Mouse (Mus musculus) CH12.LX (cell line): ENCODE data around the gene Trim56. TPM values are rescaled to one million over a fixed set of nuclear protein-coding genes. Genes with fewer than 3 reads are reported as not detected.

Source experiments
- DNase-seq: peaks from one replicate; pipeline ENCODE4 v3.0.0-alpha.2; 2013; ENCODE audit errors: extremely low read depth
- H3K27ac ChIP-seq: 2 replicates; pipeline ENCODE4 v1.5.1; 2012; ENCODE audit warnings: low read depth, mild to moderate bottlenecking, control low read depth, moderate library complexity; ENCODE audit not compliant: insufficient read depth
- H3K27me3 ChIP-seq: replicated peaks from 2 replicates; pipeline ENCODE3; 2012; ENCODE audit warnings: inconsistent platforms
- H3K36me3 ChIP-seq, 2 experiments: replicated peaks in 1 of 2; 2 replicates each; pipeline versions ENCODE3 to v1.6.1; 2012; ENCODE audit warnings: inconsistent platforms in 1 of 2, low read length in 1 of 2, mild to moderate bottlenecking in 1 of 2, mixed read lengths in 1 of 2, moderate library complexity in 1 of 2; ENCODE audit not compliant: control insufficient read depth in 1 of 2, insufficient read depth in 1 of 2
- H3K4me1 ChIP-seq, 2 experiments: 2 replicates each; pipeline ENCODE4 v1.6.1; 2012; ENCODE audit warnings: inconsistent platforms in 1 of 2, moderate library complexity in 1 of 2; ENCODE audit not compliant: insufficient read depth in 2 of 2, control insufficient read depth in 1 of 2
- H3K4me2 ChIP-seq: 2 replicates; pipeline ENCODE4 v1.6.1; 2012; ENCODE audit warnings: low read depth, mild to moderate bottlenecking, control low read depth; ENCODE audit not compliant: poor library complexity, insufficient read depth, severe bottlenecking
- H3K4me3 ChIP-seq, 3 experiments: fragments of 150-350 bp in 1 of 3; sonication (generic) in 1 of 3; replicated peaks in 1 of 3; 2 replicates each; pipeline versions ENCODE3 to v1.5.1; 2011 to 2012; ENCODE audit warnings: low read depth in 2 of 3, low read length in 2 of 3, mild to moderate bottlenecking in 2 of 3, moderate library complexity in 2 of 3, control low read depth in 1 of 3, improper control_type of control experiment in 1 of 3, inconsistent platforms in 1 of 3, mixed read lengths in 1 of 3; ENCODE audit not compliant: poor library complexity in 1 of 3
- H3K79me2 ChIP-seq: replicated peaks from 2 replicates; pipeline ENCODE4 v1.6.1; 2012; ENCODE audit warnings: mild to moderate bottlenecking, moderate library complexity; ENCODE audit not compliant: control insufficient read depth, poor library complexity, insufficient read depth, severe bottlenecking; ENCODE audit errors: extremely low read depth
- H3K9ac ChIP-seq: 2 replicates; pipeline ENCODE4 v1.6.1; 2012; ENCODE audit warnings: low read depth, mild to moderate bottlenecking, control low read depth, moderate library complexity; ENCODE audit not compliant: insufficient read depth
- H3K9me3 ChIP-seq: replicated peaks from 2 replicates; pipeline ENCODE3; 2012; ENCODE audit warnings: low read length, inconsistent platforms, mixed read lengths
- BHLHE40 ChIP-seq: IDR thresholded peaks from 2 replicates; pipeline ENCODE4 v1.6.1; 2011; ENCODE audit warnings: mild to moderate bottlenecking, low read depth, low read length, improper control_type of control experiment
- CTCF ChIP-seq, 2 experiments: IDR thresholded peaks in 1 of 2; conservative IDR thresholded peaks in 1 of 2; 2 replicates each; pipeline ENCODE4 v1.5.1; 2011 to 2012; ENCODE audit warnings: low read depth in 2 of 2, low read length in 2 of 2, improper control_type of control experiment in 1 of 2, inconsistent platforms in 1 of 2, mild to moderate bottlenecking in 1 of 2, moderate library complexity in 1 of 2
- E2F4 ChIP-seq: IDR thresholded peaks from 2 replicates; pipeline ENCODE4 v1.6.1; 2011; ENCODE audit warnings: low read depth, low read length, improper control_type of control experiment; ENCODE audit not compliant: insufficient replicate concordance
- ELF1 ChIP-seq: IDR thresholded peaks from 2 replicates; pipeline ENCODE4 v1.6.1; 2014; ENCODE audit warnings: low read depth, mild to moderate bottlenecking, inconsistent platforms, low read length, improper control_type of control experiment
- EP300 ChIP-seq: IDR thresholded peaks from 2 replicates; pipeline ENCODE4 v1.6.1; 2011; ENCODE audit warnings: low read length, improper control_type of control experiment
- ETS1 ChIP-seq: conservative IDR thresholded peaks from 2 replicates; pipeline ENCODE4 v1.6.1; 2012; ENCODE audit warnings: low read depth, mild to moderate bottlenecking, inconsistent platforms, low read length, improper control_type of control experiment, moderate library complexity
- GABPA ChIP-seq: IDR thresholded peaks from 2 replicates; pipeline ENCODE4 v1.6.1; 2012; ENCODE audit warnings: low read depth, low read length, improper control_type of control experiment, inconsistent platforms; ENCODE audit not compliant: insufficient replicate concordance
- JUND ChIP-seq: conservative IDR thresholded peaks from 2 replicates; pipeline ENCODE4 v1.6.1; 2011; ENCODE audit warnings: low read depth, low read length, improper control_type of control experiment
- MAX ChIP-seq: IDR thresholded peaks from 2 replicates; pipeline ENCODE4 v1.6.1; 2011; ENCODE audit warnings: low read length, improper control_type of control experiment
- MAZ ChIP-seq: IDR thresholded peaks from 2 replicates; pipeline ENCODE4 v1.6.1; 2012; ENCODE audit warnings: low read depth, mild to moderate bottlenecking, inconsistent platforms, low read length, improper control_type of control experiment, moderate library complexity
- MEF2A ChIP-seq: IDR thresholded peaks from 2 replicates; pipeline ENCODE4 v1.6.1; 2014; ENCODE audit warnings: low read depth, mild to moderate bottlenecking, inconsistent platforms, low read length, improper control_type of control experiment, borderline replicate concordance
- MXI1 ChIP-seq: IDR thresholded peaks from 2 replicates; pipeline ENCODE4 v1.6.1; 2011; ENCODE audit warnings: mild to moderate bottlenecking, low read depth, low read length, improper control_type of control experiment
- MYC ChIP-seq: IDR thresholded peaks from 2 replicates; pipeline ENCODE4 v1.6.1; 2011; ENCODE audit warnings: low read depth, mild to moderate bottlenecking, improper control_type of control experiment, low read length
- NELFE ChIP-seq: IDR thresholded peaks from 2 replicates; pipeline ENCODE4 v1.6.1; 2011; ENCODE audit warnings: low read depth, low read length, improper control_type of control experiment
- NRF1 ChIP-seq: IDR thresholded peaks from 2 replicates; pipeline ENCODE4 v1.6.1; 2014; ENCODE audit warnings: low read depth, mild to moderate bottlenecking, inconsistent platforms, low read length, improper control_type of control experiment, moderate library complexity
- PAX5 ChIP-seq: IDR thresholded peaks from 2 replicates; pipeline ENCODE4 v1.6.1; 2012; ENCODE audit warnings: low read length, inconsistent platforms, mixed read lengths
- POLR2A ChIP-seq: IDR thresholded peaks from 2 replicates; pipeline ENCODE4 v1.6.1; 2011; ENCODE audit warnings: low read depth, mild to moderate bottlenecking, improper control_type of control experiment, low read length
- POLR2AphosphoS2 ChIP-seq: IDR thresholded peaks from 2 replicates; pipeline ENCODE4 v1.6.1; 2011; ENCODE audit warnings: low read depth, low read length, improper control_type of control experiment
- RAD21 ChIP-seq: IDR thresholded peaks from 2 replicates; pipeline ENCODE4 v1.6.1; 2011; ENCODE audit warnings: low read depth, mild to moderate bottlenecking, low read length, improper control_type of control experiment, moderate library complexity
- SIN3A ChIP-seq: IDR thresholded peaks from 2 replicates; pipeline ENCODE4 v1.6.1; 2012; ENCODE audit warnings: low read length, improper control_type of control experiment, inconsistent platforms
- SMC3 ChIP-seq: IDR thresholded peaks from 2 replicates; pipeline ENCODE4 v1.6.1; 2011; ENCODE audit warnings: low read depth, low read length, improper control_type of control experiment
- TBP ChIP-seq: conservative IDR thresholded peaks from 2 replicates; pipeline ENCODE4 v1.6.1; 2011; ENCODE audit warnings: low read depth, low read length, improper control_type of control experiment
- TCF12 ChIP-seq: IDR thresholded peaks from 2 replicates; pipeline ENCODE4 v1.6.1; 2014; ENCODE audit warnings: low read depth, mild to moderate bottlenecking, inconsistent platforms, low read length, improper control_type of control experiment
- USF1 ChIP-seq: IDR thresholded peaks from 2 replicates; pipeline ENCODE4 v1.6.1; 2014; ENCODE audit warnings: low read depth, mild to moderate bottlenecking, inconsistent platforms, low read length, improper control_type of control experiment
- ZC3H11A ChIP-seq: IDR thresholded peaks from 2 replicates; pipeline ENCODE4 v1.6.1; 2012; ENCODE audit warnings: low read depth, mild to moderate bottlenecking, inconsistent platforms, low read length, improper control_type of control experiment
- ZKSCAN1 ChIP-seq: IDR thresholded peaks from 2 replicates; pipeline ENCODE4 v1.6.1; 2012; ENCODE audit warnings: low read depth, inconsistent platforms, low read length, improper control_type of control experiment, borderline replicate concordance
- ZMIZ1 ChIP-seq: IDR thresholded peaks from 2 replicates; pipeline ENCODE4 v1.6.1; 2012; ENCODE audit warnings: low read depth, mild to moderate bottlenecking, inconsistent platforms, low read length, improper control_type of control experiment
- ZNF384 ChIP-seq: IDR thresholded peaks from 2 replicates; pipeline ENCODE4 v1.6.1; 2012; ENCODE audit warnings: low read depth, low read length, improper control_type of control experiment, inconsistent platforms
- dilution Hi-C: fragments of 300-500 bp; cut with MboI; formaldehyde crosslinking; loops from 2 replicates; pipeline ENCODE4 v1.14.3; 2020; ENCODE audit warnings: low sequenced_read_pairs; ENCODE audit not compliant: extremely low pct_unique_long_range_greater_than_20kb, extremely low pct_ligation_motif_present
- in situ Hi-C: fragments of 300-500 bp; cut with MboI; formaldehyde crosslinking; loops from 3 replicates; pipeline ENCODE4 v1.14.3; 2019; ENCODE audit warnings: low sequenced_read_pairs, low pct_ligation_motif_present, low pct_unique_long_range_greater_than_20kb, mixed read lengths
- polyA plus RNA-seq: library from polyadenylated mRNA; unstranded; fragments of >175 nt; gene quantifications from 2 replicates; pipeline ENCODE4 v1.2.1, GENCODE M21; 2012; ENCODE audit warnings: low read depth; ENCODE audit not compliant: insufficient read length
- total RNA-seq, 2 experiments: library from RNA; depleted of rRNA; stranded (reverse); fragments of 300-350 nt in 1 of 2; fragments of >200 nt in 1 of 2; gene quantifications; 2 replicates each; pipeline ENCODE4 v1.2.3; 2012 to 2014

Gene Trim56
- total and polyA plus RNA-seq, 3 experiments = 7.6 to 12.9 (median 11.2) TPM

GRCm38 (mm10) chr5:137107024-137107423 is 9.0 kb downstream of the Trim56 start:
- Histone ChIP-seq H3K4me1 (peaks cover 0 to 9% of the 10 kb centered on the region in 2 experiments; a peak in 2 of 4 replicates), H3K9ac (no peak overlapping the region), H3K4me2 (no peak overlapping the region)

DNA sequence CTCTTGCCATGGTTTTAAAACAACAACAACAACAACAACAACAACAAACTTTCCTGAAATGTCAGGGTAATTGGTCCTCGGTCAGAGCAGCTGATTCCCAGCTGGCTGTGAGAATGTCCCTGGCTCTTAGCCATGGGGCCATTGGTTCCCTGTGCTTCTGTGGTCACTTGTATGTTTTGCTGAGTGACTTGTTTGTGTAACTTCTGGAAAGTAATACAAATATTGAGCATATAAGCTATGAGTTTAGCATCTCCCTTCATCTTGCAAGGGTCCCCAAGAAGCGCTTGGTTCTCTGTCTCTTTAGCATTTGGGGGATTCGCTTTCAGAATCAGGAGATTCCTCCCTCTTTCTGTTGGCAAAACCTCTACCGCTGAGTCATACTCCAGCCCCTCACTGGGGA is 9.6 kb downstream of the Trim56 start:
- dilution Hi-C loops = no loop called here
- Histone ChIP-seq H3K27me3 (no peaks in the 10 kb centered on the region), H3K79me2 (no peaks in the 10 kb centered on the region), H3K4me2 (no peak overlapping the region), H3K4me3 (no peak overlapping the region), H3K27ac (no peak overlapping the region), H3K36me3 (peaks cover 7 to 38% of the 10 kb centered on the region in 2 experiments)
- DNase-seq = no peak
- in situ Hi-C loops = no loop called here
- no peak for TF ChIP-seq ELF1
- no peak for TF ChIP-seq POLR2A
- no peak for TF ChIP-seq GABPA
- TF ChIP-seq, all 38 proteins: peak for 0
- Histone ChIP-seq H3K4me1 (peaks cover 0 to 9% of the 10 kb centered on the region in 2 experiments; a peak in 2 of 4 replicates), H3K9me3 (peaks cover 13% of the 10 kb centered on the region), H3K9ac (no peak overlapping the region)

More at GRCm38 (mm10) chr5:137107024-137107423, 9.0 kb downstream of the Trim56 start:
- no peaks in the 10 kb centered on the region for H3K27me3 ChIP-seq
- peak; percentile 84 for DNase-seq
- dilution Hi-C loops (no loop called here), in situ Hi-C loops (no loop called here)
- TF ChIP-seq MEF2A = no peak
- 0 out of 2 replicates have a peak, but pooled peaks have one; percentile 8 for TF ChIP-seq ELF1
- TF ChIP-seq ZKSCAN1 = no peak
- 0 out of 2 replicates have a peak, but pooled peaks have one; percentile 12 for TF ChIP-seq BHLHE40
- TF ChIP-seq E2F4 = no peak
- TF ChIP-seq SMC3 = peak; percentile 90
- TF ChIP-seq USF1 = no peak
- no peak for TF ChIP-seq ZMIZ1
- TF ChIP-seq ZNF384 = no peak
- TF ChIP-seq SIN3A = no peak
- TF ChIP-seq ETS1 = no peak
- TF ChIP-seq ZC3H11A = peak; percentile 41; the same call in 1 of the 2 replicates
- 0 out of 2 replicates have a peak, but pooled peaks have one; percentile 29 for TF ChIP-seq JUND
- TF ChIP-seq GABPA = no peak
- TF ChIP-seq MAZ = no peak; the same call in 1 of the 2 replicates
- no peak for TF ChIP-seq PAX5
- TF ChIP-seq TBP = no peak
- TF ChIP-seq RAD21 = peak; percentile 92
- no peak for TF ChIP-seq TCF12
- TF ChIP-seq MXI1 = no peak
- 0 out of 2 replicates have a peak, but pooled peaks have one; percentile 32 for TF ChIP-seq MYC
- TF ChIP-seq POLR2AphosphoS2 = 0 out of 2 replicates have a peak, but pooled peaks have one; percentile 26
- no peak for TF ChIP-seq NELFE
- peak; percentile 75 to 95 for TF ChIP-seq CTCF (conservative IDR thresholded peaks at IDR 0.05 in 1 of 2, IDR thresholded peaks at IDR 0.05 in 1 of 2; ENCODE audit: low read depth in 2 of 2, low read length in 2 of 2)
- 0 out of 2 replicates have a peak, but pooled peaks have one; percentile 21 for TF ChIP-seq NRF1
- no peak for TF ChIP-seq MAX
- no peak for TF ChIP-seq EP300
- H3K27ac ChIP-seq = no peak overlapping the region
- H3K36me3 ChIP-seq = peaks cover 8 to 43% of the 10 kb centered on the region in 2 experiments
- no peaks in the 10 kb centered on the region for H3K79me2 ChIP-seq
- H3K9me3 ChIP-seq = peaks cover 16% of the 10 kb centered on the region
- H3K4me3 ChIP-seq = no peak overlapping the region
